ENCODE assay signal across 24 mouse cellular contexts in the genomic region with DNA sequence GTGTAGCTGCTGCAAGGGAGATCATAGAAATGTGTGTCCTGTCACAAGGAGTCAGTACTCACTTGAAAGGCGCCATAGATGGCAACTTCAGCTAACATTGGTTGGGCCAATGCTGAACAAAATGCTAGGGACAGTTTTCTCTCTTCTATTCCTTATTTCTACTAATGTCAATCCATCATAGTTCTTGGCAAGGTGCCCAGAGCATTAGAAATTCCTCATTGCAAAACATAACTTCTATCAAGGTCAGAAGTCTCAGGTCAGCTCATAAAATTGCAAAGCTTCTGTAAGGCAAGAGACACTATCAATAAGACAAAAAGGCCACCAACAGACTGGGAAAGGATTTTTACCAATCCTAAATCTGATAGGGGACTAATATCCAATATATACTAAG.
DNase-seq lines count a peak whose midpoint lies in the region; ATAC-seq and TF ChIP-seq lines count a peak whose summit lies in the region.
"Had no signal": no experiment of that assay in that cellular context is flagged by ENCODE, and none has a peak within 500 bp of the region (broad histone marks: within the 10 kb centered on the region; RNA-seq: fewer than 3 reads in every experiment).

No protein-coding gene starts in this region.

- WGBS in lung, embryonic 14.5 days = 54% methylated on average over 1 of the region's 1 CpGs

- H3K4me1 ChIP-seq in lung, embryonic 14.5 days (ENCODE audit: insufficient read depth) = no peaks in the 10 kb centered on the region
- H3K4me1 ChIP-seq: embryonic facial prominence, embryonic 10.5 days; embryonic facial prominence, embryonic 13.5 days; forebrain, embryonic 15.5 days; intestine, embryonic 15.5 days had no signal

- no peak for ATAC-seq in lung, embryonic 14.5 days (ENCODE audit: insufficient read depth)
- ATAC-seq: hindbrain, embryonic 16.5 days; intestine, embryonic 15.5 days; Patski had no signal

- H3K27ac ChIP-seq in lung, embryonic 14.5 days (ENCODE audit: low read depth) = no peak overlapping the region
- H3K27ac ChIP-seq: embryonic facial prominence, embryonic 10.5 days; embryonic facial prominence, embryonic 13.5 days; forebrain, embryonic 12.5 days; forebrain, embryonic 15.5 days; hindbrain, embryonic 13.5 days; intestine, embryonic 15.5 days had no signal

- H3K4me3 ChIP-seq in lung, embryonic 14.5 days (ENCODE audit: low read depth, low read length) = no peak overlapping the region
- H3K4me3 ChIP-seq: embryonic facial prominence, embryonic 10.5 days; embryonic facial prominence, embryonic 13.5 days; erythroblast, embryonic 14.5 days; forebrain, embryonic 12.5 days; forebrain, embryonic 15.5 days; hindbrain, embryonic 13.5 days; intestine, embryonic 15.5 days had no signal

- no peaks in the 10 kb centered on the region for H3K27me3 ChIP-seq in lung, embryonic 14.5 days (ENCODE audit: insufficient read depth, low read length)
- H3K27me3 ChIP-seq: embryonic facial prominence, embryonic 13.5 days; forebrain, embryonic 12.5 days; forebrain, embryonic 15.5 days; hindbrain, embryonic 13.5 days; intestine, embryonic 15.5 days had no signal

- DNase-seq in adrenal gland, adult 2 months = peak; percentile 45
- no peak for DNase-seq in adrenal gland, postnatal 4 days (ENCODE audit: low spot score in 2 of 2)
- peak; percentile 16 for DNase-seq in lung, embryonic 14.5 days
- no peak for DNase-seq in lung, postnatal 25 days (ENCODE audit: low spot score)
- peak; percentile 1 for DNase-seq in gonadal fat pad, adult 2 months (ENCODE audit: low read depth)
- no peak for DNase-seq in urinary bladder, postnatal 10 days (ENCODE audit: low spot score)
- no peak for DNase-seq in right cerebral cortex, postnatal 14 days
- DNase-seq: cerebellum, adult 11 months; cerebellum, adult 8-10 months; cerebellum, postnatal 10 days; cerebellum, postnatal 36 days; embryo, embryonic 11 days; gastrocnemius, postnatal 25 days; heart, adult 11 months had no signal

- TF ChIP-seq CTCF in lung, embryonic 14.5 days (IDR thresholded peaks at IDR 0.05; ENCODE audit: low read depth) = no peak

- no peaks in the 10 kb centered on the region for H3K36me3 ChIP-seq in lung, embryonic 14.5 days (ENCODE audit: insufficient read depth)
- H3K36me3 ChIP-seq: embryonic facial prominence, embryonic 10.5 days; embryonic facial prominence, embryonic 13.5 days; forebrain, embryonic 12.5 days; forebrain, embryonic 15.5 days; hindbrain, embryonic 13.5 days; intestine, embryonic 15.5 days had no signal

- no peak overlapping the region for H3K9ac ChIP-seq in lung, embryonic 14.5 days
- H3K9ac ChIP-seq: embryonic facial prominence, embryonic 13.5 days; forebrain, embryonic 12.5 days; forebrain, embryonic 15.5 days; hindbrain, embryonic 13.5 days; intestine, embryonic 15.5 days had no signal

- H3K9me3 ChIP-seq in lung, embryonic 14.5 days (ENCODE audit: low read depth, low read length) = no peaks in the 10 kb centered on the region
- H3K9me3 ChIP-seq: embryonic facial prominence, embryonic 10.5 days; embryonic facial prominence, embryonic 13.5 days; forebrain, embryonic 12.5 days; forebrain, embryonic 15.5 days; hindbrain, embryonic 13.5 days; intestine, embryonic 15.5 days had no signal

- no peak overlapping the region for H3K4me2 ChIP-seq in lung, embryonic 14.5 days
- H3K4me2 ChIP-seq: embryonic facial prominence, embryonic 13.5 days; forebrain, embryonic 12.5 days; forebrain, embryonic 15.5 days; heart, embryonic 11.5 days; hindbrain, embryonic 13.5 days; intestine, embryonic 15.5 days had no signal

Comparison
In these comparisons a context has a peak if more than half of its experiments do, and no peak if none do; other contexts are left out.
1. DNase-seq: peak in adrenal gland, adult 2 months (single experiment), lung, embryonic 14.5 days (single experiment) and gonadal fat pad, adult 2 months (single experiment); none in adrenal gland, postnatal 4 days (0 of 2), lung, postnatal 25 days (single experiment), urinary bladder, postnatal 10 days (single experiment) and right cerebral cortex, postnatal 14 days (single experiment).